Mouse (Mus musculus) urinary bladder, postnatal 4 days (tissue): Measurements from ENCODE around the gene Arhgap27.
A peak's percentile ranks its signal among the peaks of the same experiment; 100 is the strongest.

Experiments
- DNase-seq, 2 experiments: peaks; one replicate each; pipeline ENCODE4 v3.0.0; 2021 to 2022; ENCODE audit warnings: low spot score in 2 of 2

The Arhgap27 gene

DNA sequence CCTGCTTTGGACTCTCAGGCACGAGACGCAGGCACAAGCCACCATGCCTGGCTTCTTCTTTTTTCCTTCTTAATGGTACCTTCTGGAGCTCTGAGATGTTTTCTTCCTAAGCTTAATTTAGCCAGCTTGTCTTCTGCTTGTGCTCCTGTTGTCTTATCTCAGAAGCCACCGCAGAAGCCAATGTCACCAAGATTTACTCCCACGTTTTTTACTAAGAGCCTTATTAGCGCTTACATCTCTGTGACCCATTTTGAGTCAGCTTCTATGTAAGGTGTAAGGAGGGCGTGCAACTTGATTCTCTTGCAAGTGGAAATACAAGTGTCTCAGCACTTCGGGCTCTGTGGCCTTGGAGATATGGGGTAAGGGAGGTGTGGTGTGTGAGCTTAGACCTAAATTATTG, 18.0 kb upstream of the Arhgap27 start:
- no peak for DNase-seq

DNA sequence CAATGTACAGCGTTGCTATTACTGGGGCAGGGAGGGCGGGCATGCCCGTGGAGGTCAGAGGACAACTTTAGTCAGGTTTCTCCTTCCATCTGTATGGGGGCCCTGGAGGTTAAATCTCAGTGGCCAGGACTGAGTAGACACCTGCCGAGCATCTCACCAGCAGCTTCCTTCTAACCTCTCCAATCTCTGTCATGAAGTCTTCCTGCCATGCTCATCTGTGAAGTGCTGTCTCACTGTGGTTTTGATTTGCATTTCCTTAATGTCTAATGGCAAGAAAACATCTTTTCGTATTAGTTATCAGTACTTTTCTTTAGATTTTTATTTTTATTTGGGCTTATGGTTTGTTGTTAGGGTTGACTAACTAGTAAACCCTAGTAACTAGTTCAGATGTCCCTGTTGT, 17.0 kb upstream of the Arhgap27 start:
- DNase-seq, result no peak

DNA sequence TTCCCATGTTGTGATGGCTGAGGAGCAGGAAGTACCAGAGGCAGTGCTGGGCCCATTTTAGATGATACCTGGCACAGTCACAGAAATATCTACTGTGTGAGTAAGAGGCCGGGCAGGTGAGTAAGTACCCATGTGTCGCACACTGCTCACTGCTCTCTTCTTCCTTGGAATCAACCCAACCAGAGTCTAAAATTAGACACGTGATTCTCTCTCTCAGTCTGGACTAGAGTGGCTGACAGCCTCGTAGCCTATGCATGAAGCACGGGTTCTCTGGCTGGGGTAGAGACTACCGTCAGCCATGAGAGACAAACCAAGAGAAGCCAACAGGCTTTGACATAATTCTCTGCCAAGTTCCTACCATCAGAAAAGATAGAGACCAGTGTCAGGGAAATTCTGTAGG, 14.8 kb upstream of the Arhgap27 start:
- DNase-seq, result no peak

DNA sequence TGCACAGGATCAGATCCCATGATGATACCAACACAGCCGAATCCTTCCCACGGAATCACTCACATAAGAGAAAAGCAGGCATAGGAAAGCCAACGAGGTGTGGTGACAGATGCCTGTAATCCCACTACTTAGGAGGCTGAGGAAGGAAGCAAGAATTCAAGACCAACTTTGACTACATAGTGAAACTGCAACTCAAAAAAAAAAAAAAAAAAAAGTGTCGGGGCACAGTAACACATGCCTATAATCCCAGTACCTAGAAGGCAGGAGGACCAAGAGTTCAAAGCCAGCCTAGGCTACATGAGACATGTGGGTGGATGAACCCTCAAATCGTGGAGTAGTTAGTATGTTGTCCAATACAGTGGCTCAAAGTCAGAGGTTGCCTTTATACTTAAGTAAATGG, 12.3 kb upstream of the Arhgap27 start:
- DNase-seq, result no peak

DNA sequence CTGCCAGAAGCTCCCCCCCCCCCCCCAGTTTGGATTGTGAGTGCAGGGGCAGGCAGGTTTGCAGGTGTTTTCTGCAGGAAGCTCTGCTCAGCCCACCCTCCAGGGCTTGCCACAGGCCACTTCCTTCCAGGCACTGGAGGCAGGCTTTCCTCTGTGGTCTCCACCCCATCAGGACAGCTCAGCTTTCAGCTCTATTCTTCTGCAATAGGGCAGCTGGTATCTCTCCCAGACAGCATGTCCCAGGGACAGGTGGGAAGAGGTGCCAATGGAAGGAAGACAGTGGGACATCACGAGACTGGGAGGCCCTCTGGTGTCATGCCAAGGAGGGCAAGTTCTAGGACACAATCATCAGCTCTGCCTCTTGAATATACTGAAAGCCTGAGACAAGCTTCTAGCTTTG, 11.8 kb upstream of the Arhgap27 start:
- DNase-seq, result no peak

DNA sequence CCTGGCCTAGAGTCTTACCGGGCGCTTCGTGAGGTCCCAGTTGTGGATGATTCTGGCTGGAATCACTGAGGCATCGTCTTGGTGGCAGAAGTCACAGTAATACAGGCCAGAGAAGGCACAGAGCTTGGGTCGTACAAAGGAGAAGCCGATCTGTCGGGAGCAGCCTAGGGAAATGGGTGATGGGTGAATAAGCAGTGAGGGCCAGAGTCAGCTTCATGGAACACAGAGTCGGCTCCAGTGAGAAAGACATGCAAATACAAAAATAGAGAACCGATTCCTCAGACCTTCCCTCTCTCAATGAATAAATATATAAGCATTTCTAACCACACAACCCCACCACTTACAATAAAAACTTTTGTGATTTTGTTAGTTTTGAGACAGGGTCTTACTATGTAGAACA, 10.4 kb upstream of the Arhgap27 start:
- DNase-seq, result no peak

DNA sequence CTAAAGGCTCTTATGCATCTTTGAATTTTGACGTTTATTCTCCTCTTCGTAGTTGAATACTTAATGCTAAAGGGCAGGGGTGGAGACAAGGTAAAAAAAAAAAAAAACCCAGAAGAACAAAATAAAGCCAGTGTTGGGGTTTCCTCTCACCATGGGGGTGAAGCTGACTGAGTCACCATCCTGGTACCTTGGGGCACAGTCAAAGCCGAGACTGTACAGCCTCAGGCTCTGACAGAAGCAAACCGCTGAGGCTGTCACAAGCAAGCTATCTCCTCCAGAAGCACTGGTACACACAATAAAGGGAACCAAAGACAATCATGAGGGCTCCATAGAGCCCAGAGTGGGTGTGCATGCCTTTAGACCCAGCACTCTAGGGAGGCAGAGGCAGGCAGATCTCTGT, 9.1 kb upstream of the Arhgap27 start:
- no peak for DNase-seq

DNA sequence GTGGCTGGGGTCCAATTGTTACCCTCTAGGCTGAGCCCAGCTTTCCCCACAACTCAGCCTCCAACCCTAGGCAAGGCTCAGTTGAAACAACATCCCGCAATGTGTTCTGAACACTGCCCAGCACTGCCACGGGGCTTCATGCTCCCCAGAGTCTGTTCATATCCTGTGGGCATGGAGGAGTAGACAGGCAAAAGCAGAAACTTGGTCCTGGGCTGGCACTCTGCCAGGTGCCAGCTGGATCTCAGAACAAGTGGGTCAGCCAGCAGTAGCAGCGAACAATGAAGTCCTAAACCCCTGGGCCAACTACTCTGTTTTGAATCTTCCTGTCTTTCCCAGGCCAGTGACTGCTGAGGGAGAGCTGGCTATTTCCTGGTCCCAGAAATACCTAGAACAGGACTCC, 8.6 kb upstream of the Arhgap27 start:
- DNase-seq, result no peak

DNA sequence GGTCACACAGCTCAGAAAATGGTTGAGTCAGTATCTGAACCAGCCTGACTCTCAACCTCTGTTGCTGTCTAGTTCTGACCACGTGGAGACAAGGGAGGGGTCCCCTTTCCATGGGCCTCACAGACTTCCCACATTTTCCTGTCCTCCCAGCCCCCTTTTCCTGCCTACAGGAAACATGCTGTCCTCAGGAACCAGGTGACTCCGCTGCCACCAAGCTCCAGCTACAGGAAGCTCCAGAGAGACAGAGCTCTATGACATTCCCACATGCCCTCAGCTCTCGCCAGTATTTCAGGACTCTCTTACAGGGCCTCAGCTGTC, 7.7 kb upstream of the Arhgap27 start:
- no peak for DNase-seq

DNA sequence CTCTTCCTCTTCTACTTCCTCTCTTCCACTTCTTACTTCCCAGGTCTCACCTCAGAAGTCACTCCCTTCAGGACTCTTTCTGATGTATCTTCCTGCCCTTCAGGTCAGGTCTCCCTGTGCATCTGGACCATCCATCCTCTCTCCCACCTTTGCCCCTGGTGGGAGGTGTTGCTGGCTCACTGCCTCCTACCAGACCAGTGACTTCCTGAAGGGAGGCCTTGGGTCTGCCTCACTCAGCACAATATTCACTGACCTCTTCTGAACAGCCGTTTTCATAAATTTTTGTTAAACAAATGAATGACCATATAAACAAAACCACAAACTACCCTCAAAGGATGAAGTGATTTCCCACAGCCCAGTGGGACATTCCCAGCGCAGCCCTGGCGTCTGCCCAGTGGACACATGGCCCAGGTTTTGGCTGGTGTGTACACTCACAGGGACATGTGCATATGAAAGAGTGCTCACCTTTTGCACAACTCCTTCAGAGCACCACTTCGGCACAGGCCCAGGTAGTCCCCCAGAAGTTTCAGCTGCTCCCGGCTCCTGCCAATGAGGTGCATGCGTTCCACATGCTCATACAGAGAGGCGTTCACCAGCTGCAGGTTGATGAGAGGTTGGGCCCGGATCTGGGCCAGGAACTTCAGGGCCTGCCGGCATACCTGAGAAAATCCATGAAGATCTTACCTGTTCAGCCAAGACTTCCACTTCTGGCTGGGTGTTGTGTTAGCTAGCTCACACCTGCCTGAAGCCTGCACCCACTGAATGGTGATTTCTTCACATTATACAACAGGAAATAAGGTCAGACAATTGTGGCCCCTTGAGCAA, 7.1 kb upstream of the Arhgap27 start:
- no peak for DNase-seq

DNA sequence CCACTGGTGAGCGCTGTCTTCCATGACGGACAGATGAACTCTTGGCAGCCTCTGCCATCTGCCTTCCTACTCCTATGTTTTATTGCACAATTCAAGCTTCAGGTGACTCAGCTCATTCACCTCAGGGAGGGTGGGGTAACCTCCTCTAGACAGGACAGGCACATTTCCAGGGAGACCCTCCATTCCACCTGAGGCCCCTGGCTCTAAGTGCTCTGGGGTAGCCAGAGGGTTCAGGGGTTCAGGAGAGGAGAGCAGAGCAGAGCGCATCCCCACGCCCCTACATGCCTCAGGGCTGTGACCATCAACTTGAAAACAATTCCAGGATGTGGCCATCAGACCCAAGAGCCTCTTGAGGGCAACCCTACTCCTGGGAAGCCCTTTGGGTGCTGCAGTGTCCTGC, 2.0 kb upstream of the Arhgap27 start:
- DNase-seq, result no peak

DNA sequence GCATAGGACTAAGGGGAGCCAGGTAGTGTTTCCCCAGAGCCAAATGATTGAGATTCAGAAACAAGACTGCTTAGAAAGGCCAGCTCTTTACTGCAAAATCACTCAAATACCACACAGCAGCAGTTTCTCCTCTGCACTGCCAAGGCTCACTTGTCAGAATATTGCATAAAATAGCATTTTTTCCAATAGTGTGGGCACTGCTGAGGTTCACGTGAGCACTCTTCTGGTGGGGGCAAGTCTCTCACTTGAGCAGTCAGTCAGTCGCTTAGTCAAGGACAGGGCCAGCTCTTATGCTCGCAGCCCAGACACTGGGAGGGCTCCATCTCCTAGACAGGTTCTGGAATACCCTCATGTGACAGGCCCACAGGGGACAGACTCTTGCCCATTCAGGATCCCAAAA, 1.5 kb upstream of the Arhgap27 start:
- DNase-seq, result no peak

DNA sequence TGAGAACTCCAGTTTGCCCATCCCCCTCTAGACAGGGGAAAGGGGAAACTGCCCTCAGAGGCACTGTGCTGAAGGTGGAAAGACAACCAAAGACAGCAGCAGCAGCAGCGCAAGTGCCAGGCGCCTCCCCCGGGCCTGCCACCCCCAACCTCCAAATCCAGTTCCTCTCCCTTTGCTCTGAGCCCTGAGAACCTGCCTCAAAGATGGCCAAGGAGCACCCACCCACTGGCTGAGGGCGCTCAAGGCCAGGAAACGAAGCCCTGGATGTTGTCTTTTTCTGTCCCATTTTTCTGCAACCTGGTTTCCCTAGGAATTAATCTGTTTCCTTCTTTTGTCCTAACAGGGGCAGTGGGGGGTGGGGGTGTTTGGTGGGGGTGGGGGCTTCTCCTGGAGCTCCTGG, 843 bp upstream of the Arhgap27 start:
- no peak for DNase-seq

DNA sequence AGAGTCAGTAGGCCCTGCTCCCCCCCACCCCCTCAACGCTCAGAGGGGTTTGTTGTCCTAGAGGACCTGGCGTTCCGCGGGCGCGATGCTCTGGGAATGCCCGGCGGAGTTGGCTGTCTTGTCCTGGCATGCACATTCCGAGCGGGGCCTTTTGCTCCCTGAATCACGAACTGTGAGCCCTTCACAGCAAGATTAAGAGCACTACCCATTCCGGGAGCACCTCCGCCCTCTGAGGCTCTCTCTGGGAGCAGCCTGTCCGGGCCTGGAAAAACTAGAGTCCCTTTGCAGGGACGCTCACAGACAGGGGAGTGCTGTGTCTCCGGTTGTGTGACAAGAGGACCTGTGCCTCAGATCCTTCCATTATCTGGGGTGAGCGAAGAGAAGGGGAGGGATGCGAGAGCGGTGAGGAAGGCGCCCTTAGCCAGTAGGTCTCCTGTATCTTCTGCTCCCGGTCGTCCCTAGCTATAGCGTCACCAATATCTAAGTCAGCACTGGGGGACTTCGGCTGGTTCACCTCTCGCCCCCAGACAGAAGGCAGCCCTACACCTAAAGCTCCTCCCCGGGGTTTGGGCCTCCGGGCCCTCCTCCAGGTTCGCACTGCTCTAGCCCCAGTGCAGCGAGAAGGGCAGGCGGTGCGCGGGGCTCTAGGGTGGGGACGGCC, 841 bp downstream of the Arhgap27 start:
- DNase-seq, result no peak

DNA sequence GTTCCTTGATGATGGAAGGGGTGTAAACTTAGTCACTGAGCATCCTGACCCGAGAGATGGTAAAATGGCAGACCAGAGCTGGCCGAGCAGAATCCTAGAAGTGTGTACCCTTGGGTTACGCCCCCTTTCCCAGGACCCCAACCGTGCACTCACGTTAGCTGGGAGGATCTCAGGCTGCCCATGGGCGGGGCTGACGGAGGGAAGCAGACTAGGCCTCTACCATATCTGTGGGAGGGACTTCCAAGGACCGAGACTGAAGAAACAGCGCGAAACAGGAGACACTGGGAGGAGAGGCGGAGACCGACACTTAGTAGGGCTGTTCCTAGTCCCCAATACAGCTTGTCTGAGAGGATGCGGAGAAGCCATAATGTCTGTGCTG, 1.4 kb downstream of the Arhgap27 start:
- DNase-seq, result no peak

DNA sequence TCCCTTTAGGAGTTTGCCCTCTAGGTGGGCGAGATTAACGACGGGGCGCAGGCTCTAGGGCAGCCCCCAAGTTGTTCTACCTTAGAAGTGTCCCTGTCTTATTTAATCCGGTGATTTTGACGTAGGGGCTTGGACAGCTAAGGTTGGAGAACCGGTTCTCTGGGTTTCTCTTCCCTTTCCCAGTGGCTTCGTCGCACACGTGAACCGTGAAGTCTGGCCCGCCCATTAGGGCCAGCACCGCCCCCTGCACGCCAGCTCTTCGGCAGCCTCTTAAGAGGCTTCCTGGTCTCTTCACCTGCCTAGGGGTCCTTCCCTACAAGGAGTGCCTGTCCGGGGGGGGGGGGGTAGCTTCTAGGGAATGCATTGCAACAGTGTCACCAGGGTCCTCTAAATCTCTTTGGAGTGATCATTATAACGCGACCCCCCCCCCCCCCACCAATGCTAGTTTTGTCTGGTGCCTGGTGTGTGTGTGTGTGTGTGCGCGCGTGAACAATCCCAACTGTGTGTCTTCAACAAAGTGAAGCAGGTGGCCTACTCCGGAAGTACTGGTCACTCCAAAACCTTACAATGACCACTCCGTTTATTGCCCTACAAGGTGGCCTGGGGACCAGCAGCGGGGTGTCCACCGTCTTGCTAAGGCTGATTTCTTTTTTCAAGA, 2.0 kb downstream of the Arhgap27 start:
- DNase-seq, result no peak

DNA sequence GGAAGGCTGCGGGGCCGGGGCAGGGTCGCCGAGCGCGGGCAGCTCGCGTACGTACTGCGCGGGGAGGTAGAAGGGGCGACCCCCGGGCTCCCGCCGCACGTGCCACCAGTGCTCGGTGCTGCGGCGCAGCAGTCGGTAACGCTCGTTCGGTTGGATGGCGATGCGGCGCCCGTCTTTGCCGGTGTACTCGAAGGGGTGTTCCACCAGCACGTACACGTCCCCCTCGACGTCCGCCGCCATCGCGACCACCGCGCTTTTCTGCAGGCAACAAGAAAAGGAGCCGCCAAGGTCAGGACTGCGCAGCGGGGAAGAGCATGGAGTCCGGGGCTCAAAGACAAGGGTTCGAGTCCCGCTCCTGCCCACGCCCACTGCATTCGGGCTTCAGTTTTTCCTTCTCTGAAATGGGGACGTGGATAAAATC, 2.8 kb downstream of the Arhgap27 start:
- no peak for DNase-seq

DNA sequence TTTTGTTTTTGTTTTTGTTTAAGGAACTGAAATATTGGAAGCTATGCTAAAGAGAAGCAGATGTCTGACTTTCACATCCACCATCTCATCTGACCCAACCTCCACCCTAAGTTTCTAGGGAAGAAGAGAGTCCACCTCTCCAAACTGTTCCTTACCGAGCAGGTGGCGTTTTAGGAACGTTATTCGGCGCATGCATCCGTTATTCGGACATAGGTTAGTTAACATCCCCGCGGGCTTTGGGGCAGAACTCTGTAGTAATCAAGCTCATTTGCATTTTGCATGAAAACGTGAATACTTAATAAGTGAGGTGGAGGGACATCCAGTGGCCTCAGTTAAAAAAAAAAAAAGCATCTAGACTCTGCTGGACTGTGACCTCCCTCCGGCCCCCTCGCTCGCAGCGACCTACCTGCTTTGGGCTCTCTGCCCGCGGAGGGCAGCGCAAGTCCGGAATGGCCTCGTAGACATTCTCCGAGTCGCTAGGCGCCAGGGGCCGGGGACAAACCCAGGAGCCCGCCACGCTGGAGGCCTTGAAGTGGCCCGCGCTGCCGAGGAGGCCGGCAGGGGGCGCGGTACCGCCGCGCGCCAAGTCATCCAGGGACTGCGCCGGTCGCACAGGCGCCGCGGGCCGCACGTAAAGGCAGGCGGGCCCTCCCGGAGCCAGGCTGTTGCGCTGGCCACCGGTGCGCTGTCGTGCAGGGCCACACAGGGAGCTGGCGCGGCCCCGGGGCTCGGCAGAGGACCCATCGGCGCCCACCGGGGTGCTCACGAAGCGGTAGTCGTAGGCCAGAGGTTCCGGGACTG, 3.5 kb downstream of the Arhgap27 start:
- peak; percentile 82 to 85 for DNase-seq

DNA sequence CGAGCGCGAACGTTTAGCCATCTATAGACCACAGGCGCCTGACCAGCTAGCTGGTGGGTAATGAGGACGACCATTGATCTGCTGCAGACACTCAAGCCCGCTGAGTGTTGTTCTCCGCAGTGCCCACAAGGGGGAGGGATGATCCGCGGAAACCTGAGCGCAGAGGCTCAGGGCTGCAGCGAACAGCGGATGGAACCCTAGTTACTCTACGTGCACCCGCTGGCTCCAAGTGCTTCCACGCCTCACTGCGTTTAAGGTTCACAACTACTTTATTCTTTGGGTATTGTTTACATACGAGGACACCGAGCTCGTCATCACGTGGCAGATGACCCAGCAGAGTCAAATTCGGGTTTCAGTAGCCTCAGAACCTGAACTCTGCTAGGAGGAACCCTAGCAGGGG, 4.4 kb downstream of the Arhgap27 start:
- DNase-seq, result peak in 1 of 2 experiments; percentile 57

DNA sequence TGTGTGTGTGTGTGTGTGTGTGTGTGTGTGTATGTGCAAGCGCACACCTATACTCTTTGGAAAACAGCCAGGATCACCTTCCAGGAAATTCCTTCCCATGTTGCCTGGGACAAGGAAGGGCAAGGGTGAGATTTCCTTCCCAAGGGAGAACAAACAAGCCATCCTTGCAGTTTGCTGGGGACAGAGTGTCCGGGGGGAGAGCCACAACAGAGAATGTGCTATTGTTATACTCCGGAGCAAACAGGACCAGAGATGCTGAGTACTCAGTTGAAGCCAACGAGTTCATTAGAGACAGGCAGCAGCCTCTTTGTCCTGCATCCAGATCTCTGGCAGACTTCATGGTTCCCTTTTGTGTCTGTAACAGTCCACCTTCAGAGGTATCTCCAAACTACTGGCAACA, 5.2 kb downstream of the Arhgap27 start:
- DNase-seq, result no peak

DNA sequence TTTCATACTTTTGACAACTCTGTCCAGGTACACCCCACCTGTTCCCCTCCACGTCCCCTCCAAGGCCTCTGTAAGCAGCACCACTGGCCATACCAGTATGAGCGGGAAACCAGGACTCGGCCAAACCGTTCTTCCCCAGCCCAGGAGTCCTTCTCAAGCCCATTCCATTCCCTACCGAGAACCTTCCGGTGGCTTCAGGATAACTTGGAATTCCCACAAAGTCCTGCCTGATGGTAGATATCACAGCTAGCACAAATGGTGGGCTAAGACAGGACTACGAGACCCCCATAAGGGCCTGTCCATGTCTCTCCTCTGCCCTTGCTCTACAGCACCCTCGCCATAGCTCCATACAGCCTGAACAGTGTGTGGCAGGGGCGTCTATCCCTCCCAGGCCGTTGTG, 5.8 kb downstream of the Arhgap27 start:
- DNase-seq, result no peak

DNA sequence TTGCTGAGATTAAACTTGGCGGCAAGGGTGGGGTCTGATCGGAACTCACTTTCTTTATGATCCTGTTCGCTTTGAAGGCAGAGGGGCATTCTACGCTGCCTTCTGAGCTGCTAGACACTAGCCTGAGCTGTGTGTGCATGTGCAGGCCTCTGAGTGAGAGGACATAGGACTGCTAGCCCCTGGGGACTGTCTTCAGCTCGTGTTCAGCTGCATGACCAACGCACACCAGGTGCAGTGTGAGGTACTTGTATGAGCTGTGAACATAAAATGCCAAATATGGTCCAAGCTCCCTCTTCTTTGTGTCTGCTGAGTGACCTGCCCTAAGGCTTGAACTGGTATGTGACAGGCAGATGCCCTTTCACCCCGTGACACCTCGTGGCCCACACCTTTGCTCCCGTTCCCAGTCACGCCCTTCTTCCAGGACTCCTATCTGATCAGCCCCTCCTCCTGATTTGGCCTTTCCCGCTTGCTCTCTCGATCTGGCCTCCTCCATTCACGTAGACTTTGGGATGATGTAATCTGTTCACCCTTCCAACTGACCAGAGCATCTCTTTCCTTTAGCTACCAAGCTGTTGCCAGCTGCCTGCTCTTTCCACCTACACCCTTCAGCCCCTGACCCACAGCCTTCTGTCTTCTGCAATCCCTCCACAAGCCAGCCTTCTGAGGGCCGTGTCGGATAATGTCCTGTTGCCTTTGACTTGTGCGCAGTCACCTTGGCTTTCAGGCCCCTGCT, 6.4 kb downstream of the Arhgap27 start:
- DNase-seq, result no peak
